Mouse (Mus musculus) induced T-regulatory cell, adult 2 months (primary cell): ENCODE measurements around the gene Gngt2.

Experiments
- DNase-seq: peaks from one replicate; pipeline ENCODE4 v3.0.0-alpha.2; 2012; ENCODE audit warnings: low read depth

Gene Gngt2

GRCm38 (mm10) chr11:95837059-95837458 lies at the start of gene Gngt2:
Gngt2 (plus strand) TSS chr11:95837216.
- DNase-seq, result no peak

- DNase-seq, result no peak
Observed at GRCm38 (mm10) chr11:95789451-95789891, 47.5 kb upstream of the Gngt2 start.

GRCm38 (mm10) chr11:95791787-95792186 lies 45.2 kb upstream of the Gngt2 start:
- DNase-seq, result no peak

- no peak for DNase-seq
Observed at GRCm38 (mm10) chr11:95792950-95793509, 44.0 kb upstream of the Gngt2 start.

GRCm38 (mm10) chr11:95794201-95794600 lies 42.8 kb upstream of the Gngt2 start:
- no peak for DNase-seq

GRCm38 (mm10) chr11:95795582-95795981 lies 41.4 kb upstream of the Gngt2 start:
- no peak for DNase-seq

- peak; percentile 68 for DNase-seq
Observed at GRCm38 (mm10) chr11:95805010-95805409, 32.0 kb upstream of the Gngt2 start.

GRCm38 (mm10) chr11:95805527-95805926 lies 31.5 kb upstream of the Gngt2 start:
- DNase-seq, result peak; percentile 39

- DNase-seq, result no peak
Observed at GRCm38 (mm10) chr11:95807884-95808283, 29.1 kb upstream of the Gngt2 start.

GRCm38 (mm10) chr11:95808448-95809011 lies 28.5 kb upstream of the Gngt2 start:
- no peak for DNase-seq

GRCm38 (mm10) chr11:95809603-95810002 lies 27.4 kb upstream of the Gngt2 start:
- no peak for DNase-seq

GRCm38 (mm10) chr11:95810828-95811227 lies 26.2 kb upstream of the Gngt2 start:
- DNase-seq, result no peak

- DNase-seq, result no peak
Observed at GRCm38 (mm10) chr11:95811741-95812140, 25.3 kb upstream of the Gngt2 start.

GRCm38 (mm10) chr11:95812224-95812623 lies 24.8 kb upstream of the Gngt2 start:
- DNase-seq, result no peak

- no peak for DNase-seq
Observed at GRCm38 (mm10) chr11:95814101-95814500, 22.9 kb upstream of the Gngt2 start.

GRCm38 (mm10) chr11:95814857-95815256 lies 22.2 kb upstream of the Gngt2 start:
- no peak for DNase-seq

- DNase-seq, result no peak
Observed at GRCm38 (mm10) chr11:95815412-95815811, 21.6 kb upstream of the Gngt2 start.

- no peak for DNase-seq
Observed at GRCm38 (mm10) chr11:95819138-95819537, 17.9 kb upstream of the Gngt2 start.

- DNase-seq, result no peak
Observed at GRCm38 (mm10) chr11:95821511-95821910, 15.5 kb upstream of the Gngt2 start.

- no peak for DNase-seq
Observed at GRCm38 (mm10) chr11:95822437-95822836, 14.6 kb upstream of the Gngt2 start.

- DNase-seq, result peak; percentile 93
Observed at GRCm38 (mm10) chr11:95824071-95824876, 12.7 kb upstream of the Gngt2 start, which contains the start of gene Phospho1. Phospho1 (plus strand) TSS chr11:95824499.

- DNase-seq, result peak; percentile 56
Observed at GRCm38 (mm10) chr11:95824877-95825243, 12.2 kb upstream of the Gngt2 start.

GRCm38 (mm10) chr11:95825625-95826024 lies 11.4 kb upstream of the Gngt2 start:
- peak; percentile 36 for DNase-seq
